12 mouse cellular contexts compared by ENCODE assay signal in genomic region chr6:145037626-145038025, GRCm38 (mm10).
"Had no signal": no experiment of that assay in that cellular context is flagged by ENCODE, and none has a peak within 500 bp of the region (broad histone marks: within the 10 kb centered on the region; RNA-seq: fewer than 3 reads in every experiment).

No protein-coding gene starts in this region.

- DNase-seq: gastrocnemius, adult 2 months; gastrocnemius, postnatal 10 days; gastrocnemius, postnatal 25 days; heart, adult 18-20 months; heart, postnatal 10 days; heart, postnatal 4 days; kidney, adult 18-20 months; kidney, adult 8-10 months; kidney, postnatal 10 days; kidney, postnatal 25 days; kidney, postnatal 4 days; liver had no signal
